Comparison of ENCODE assay signal across 13 mouse cellular contexts in genomic region chr1:19951050-19951679, GRCm38 (mm10).
DNase-seq lines count a peak whose midpoint lies in the region; ATAC-seq and TF ChIP-seq lines count a peak whose summit lies in the region.
"Had no signal": no experiment of that assay in that cellular context is flagged by ENCODE, and none has a peak within 500 bp of the region (broad histone marks: within the 10 kb centered on the region; RNA-seq: fewer than 3 reads in every experiment).

No protein-coding gene starts in this region.

- no peaks in the 10 kb centered on the region for H3K27me3 ChIP-seq in forebrain, embryonic 11.5 days (ENCODE audit: control insufficient read depth, insufficient read depth, low read length)
- no peaks in the 10 kb centered on the region for H3K27me3 ChIP-seq in forebrain, embryonic 14.5 days (replicated peaks; ENCODE audit: control insufficient read depth, insufficient read depth, low read length)
- no peaks in the 10 kb centered on the region for H3K27me3 ChIP-seq in hindbrain, embryonic 13.5 days
- H3K27me3 ChIP-seq in midbrain, embryonic 16.5 days (ENCODE audit: control insufficient read depth, insufficient read depth, low read depth, low read length) = no peaks in the 10 kb centered on the region

- WGBS in forebrain, embryonic 11.5 days = 26% methylated on average over 7 of the region's 7 CpGs
- 27% methylated on average over 7 of the region's 7 CpGs for WGBS in forebrain, embryonic 14.5 days
- WGBS in hindbrain, embryonic 13.5 days = 7% methylated on average over 7 of the region's 7 CpGs
- 12% methylated on average over 7 of the region's 7 CpGs for WGBS in midbrain, embryonic 16.5 days
- WGBS in lung, adult 2 months = 50% methylated on average over 7 of the region's 7 CpGs

- no peaks in the 10 kb centered on the region for H3K4me1 ChIP-seq in forebrain, embryonic 11.5 days (replicated peaks; ENCODE audit: control insufficient read depth, insufficient read depth, low read length)
- no peaks in the 10 kb centered on the region for H3K4me1 ChIP-seq in forebrain, embryonic 14.5 days (ENCODE audit: control insufficient read depth, insufficient read depth, low read length)
- H3K4me1 ChIP-seq in hindbrain, embryonic 13.5 days (replicated peaks) = peaks cover 8% of the 10 kb centered on the region
- 0 out of 2 replicates have a peak, but pooled peaks cover 2% of the 10 kb centered on the region for H3K4me1 ChIP-seq in midbrain, embryonic 16.5 days (ENCODE audit: control insufficient read depth, insufficient read depth, low read length)
- H3K4me1 ChIP-seq in lung, adult 2 months (ENCODE audit: control insufficient read depth, insufficient read depth, low read length) = no peaks in the 10 kb centered on the region

- ATAC-seq in forebrain, embryonic 11.5 days (replicated peaks; ENCODE audit: low FRiP score) = peak; percentile 44; the same call in 1 of the 2 replicates
- ATAC-seq in forebrain, embryonic 14.5 days = no peak
- ATAC-seq in hindbrain, embryonic 13.5 days (ENCODE audit: low FRiP score) = peak; percentile 88
- ATAC-seq in midbrain, embryonic 16.5 days = peak; percentile 70

- no peak overlapping the region for H3K9ac ChIP-seq in forebrain, embryonic 11.5 days (ENCODE audit: low read length)
- no peak overlapping the region for H3K9ac ChIP-seq in forebrain, embryonic 14.5 days (ENCODE audit: low read length)
- H3K9ac ChIP-seq in hindbrain, embryonic 13.5 days = no peak overlapping the region
- H3K9ac ChIP-seq in midbrain, embryonic 16.5 days (ENCODE audit: low read depth, low read length) = no peak overlapping the region
- H3K9ac ChIP-seq: liver, embryonic 14.5 days had no signal

- TF ChIP-seq POLR2A in lung, adult 2 months (IDR thresholded peaks at IDR 0.05; ENCODE audit: borderline replicate concordance, extremely low read depth, low read depth, low read length) = no peak

- no peak for TF ChIP-seq CTCF in lung, adult 2 months (IDR thresholded peaks at IDR 0.05; ENCODE audit: insufficient read depth, low read length)

- no peaks in the 10 kb centered on the region for H3K36me3 ChIP-seq in forebrain, embryonic 11.5 days (ENCODE audit: control insufficient read depth, insufficient read depth, low read length)
- no peaks in the 10 kb centered on the region for H3K36me3 ChIP-seq in forebrain, embryonic 14.5 days (ENCODE audit: control insufficient read depth, insufficient read depth, low read length)
- H3K36me3 ChIP-seq in hindbrain, embryonic 13.5 days = no peaks in the 10 kb centered on the region
- H3K36me3 ChIP-seq in midbrain, embryonic 16.5 days (ENCODE audit: control insufficient read depth, insufficient read depth, low read length) = no peaks in the 10 kb centered on the region

- no peak overlapping the region for H3K4me3 ChIP-seq in forebrain, embryonic 11.5 days (ENCODE audit: low read depth, low read length)
- H3K4me3 ChIP-seq in forebrain, embryonic 14.5 days (ENCODE audit: low read depth, low read length) = no peak overlapping the region
- H3K4me3 ChIP-seq in hindbrain, embryonic 13.5 days = no peak overlapping the region
- H3K4me3 ChIP-seq in midbrain, embryonic 16.5 days (ENCODE audit: low read depth, low read length) = no peak overlapping the region
- H3K4me3 ChIP-seq in lung, adult 2 months (replicated peaks; ENCODE audit: extremely low read depth, low read depth, low read length) = no peak overlapping the region

- H3K9me3 ChIP-seq in forebrain, embryonic 11.5 days (ENCODE audit: control insufficient read depth, low read length) = no peaks in the 10 kb centered on the region
- H3K9me3 ChIP-seq in forebrain, embryonic 14.5 days (replicated peaks; ENCODE audit: control insufficient read depth, low read length) = no peaks in the 10 kb centered on the region
- no peaks in the 10 kb centered on the region for H3K9me3 ChIP-seq in hindbrain, embryonic 13.5 days
- no peaks in the 10 kb centered on the region for H3K9me3 ChIP-seq in midbrain, embryonic 16.5 days (replicated peaks; ENCODE audit: control insufficient read depth, low read length, poor library complexity, severe bottlenecking)

- no peak overlapping the region for H3K27ac ChIP-seq in forebrain, embryonic 11.5 days (ENCODE audit: low read depth, low read length)
- no peak overlapping the region for H3K27ac ChIP-seq in forebrain, embryonic 14.5 days (ENCODE audit: low read depth, low read length)
- H3K27ac ChIP-seq in hindbrain, embryonic 13.5 days = no peak overlapping the region
- H3K27ac ChIP-seq in midbrain, embryonic 16.5 days (ENCODE audit: low read length) = no peak overlapping the region
- H3K27ac ChIP-seq: liver, embryonic 14.5 days had no signal

- H3K4me2 ChIP-seq in forebrain, embryonic 11.5 days (ENCODE audit: low read depth, low read length, severe bottlenecking) = peak overlapping the region; percentile 11; the same call in 1 of the 2 replicates
- no peak overlapping the region for H3K4me2 ChIP-seq in forebrain, embryonic 14.5 days (ENCODE audit: low read length)
- peak overlapping the region; percentile 36 for H3K4me2 ChIP-seq in hindbrain, embryonic 13.5 days
- peak overlapping the region; percentile 42 for H3K4me2 ChIP-seq in midbrain, embryonic 16.5 days (ENCODE audit: low read length)
- H3K4me2 ChIP-seq: heart, embryonic 11.5 days had no signal

- peak; percentile 53 for DNase-seq in forebrain, embryonic 11.5 days (ENCODE audit: low spot score)
- no peak for DNase-seq in forebrain, embryonic 14.5 days (ENCODE audit: low spot score)
- peak; percentile 60 for DNase-seq in embryo, embryonic 10.5 days (ENCODE audit: low spot score)
- no peak for DNase-seq in urinary bladder, adult 18-20 months (ENCODE audit: low spot score in 2 of 2)
- no peak for DNase-seq in cerebellum, adult 9-10 months
- DNase-seq in lung, adult 2 months = no peak
- DNase-seq: cerebellum, adult 18-20 months; spleen, adult 18-20 months; thymus, adult 18-20 months had no signal

Comparison
In these comparisons a context has a peak if more than half of its experiments do, and no peak if none do; other contexts are left out.
1. DNase-seq: peak in forebrain, embryonic 11.5 days (single experiment) and embryo, embryonic 10.5 days (single experiment); none in forebrain, embryonic 14.5 days (single experiment), urinary bladder, adult 18-20 months (0 of 2), cerebellum, adult 9-10 months (single experiment) and lung, adult 2 months (single experiment).